23 mouse cellular contexts compared by ENCODE assay signal in the genomic region with DNA sequence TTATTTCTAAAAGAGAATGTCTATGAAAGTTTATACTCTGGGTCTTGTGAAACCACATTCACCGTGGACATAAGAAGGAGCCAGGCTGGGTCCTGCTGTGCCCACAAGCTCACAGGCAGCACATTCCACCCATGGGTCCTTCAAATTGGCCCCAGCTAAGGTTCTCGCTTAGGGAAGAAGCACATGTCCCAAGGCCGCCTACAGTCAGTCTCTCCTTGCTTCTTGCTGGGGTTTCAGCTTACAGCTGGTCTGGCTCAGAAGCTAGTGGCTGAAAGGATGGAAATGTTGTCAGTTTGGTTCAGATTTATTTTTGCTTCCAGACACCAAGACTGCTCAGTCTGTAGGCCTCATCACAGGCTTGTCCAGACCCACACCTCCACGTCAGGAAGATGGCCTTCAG.
A peak's percentile ranks its signal among the peaks of the same experiment; 100 is the strongest.
DNase-seq lines count a peak whose midpoint lies in the region; ATAC-seq lines count a peak whose summit lies in the region.
"Had no signal": no experiment of that assay in that cellular context is flagged by ENCODE, and none has a peak within 500 bp of the region (broad histone marks: within the 10 kb centered on the region; RNA-seq: fewer than 3 reads in every experiment).

No protein-coding gene starts in this region.

- peaks cover 28% of the 10 kb centered on the region for H3K36me3 ChIP-seq in heart, embryonic 12.5 days
- peaks cover 10% of the 10 kb centered on the region; the same call in 1 of the 2 replicates for H3K36me3 ChIP-seq in limb, embryonic 12.5 days
- H3K36me3 ChIP-seq in limb, embryonic 10.5 days, result peaks cover 43% of the 10 kb centered on the region; the same call in 1 of the 2 replicates
- H3K36me3 ChIP-seq in embryonic facial prominence, embryonic 13.5 days, result peaks cover 25% of the 10 kb centered on the region
- H3K36me3 ChIP-seq in liver, embryonic 12.5 days, result no peaks in the 10 kb centered on the region; the same call in 1 of the 2 replicates

- no peak overlapping the region for H3K4me2 ChIP-seq in heart, embryonic 12.5 days
- H3K4me2 ChIP-seq in limb, embryonic 12.5 days, result no peak overlapping the region
- no peak overlapping the region for H3K4me2 ChIP-seq in embryonic facial prominence, embryonic 13.5 days
- H3K4me2 ChIP-seq in liver, embryonic 12.5 days, result no peak overlapping the region
- H3K4me2 ChIP-seq: forebrain, embryonic 13.5 days; hindbrain, embryonic 12.5 days; hindbrain, embryonic 15.5 days had no signal

- no peaks in the 10 kb centered on the region for H3K27me3 ChIP-seq in heart, embryonic 12.5 days (replicated peaks)
- H3K27me3 ChIP-seq in limb, embryonic 12.5 days, result no peaks in the 10 kb centered on the region
- no peaks in the 10 kb centered on the region for H3K27me3 ChIP-seq in limb, embryonic 10.5 days (ENCODE audit: low read depth, poor library complexity, severe bottlenecking)
- no peaks in the 10 kb centered on the region for H3K27me3 ChIP-seq in embryonic facial prominence, embryonic 13.5 days
- H3K27me3 ChIP-seq in liver, embryonic 12.5 days (replicated peaks), result no peaks in the 10 kb centered on the region
- H3K27me3 ChIP-seq: forebrain, embryonic 13.5 days; hindbrain, embryonic 12.5 days; hindbrain, embryonic 15.5 days had no signal

- H3K4me3 ChIP-seq in heart, embryonic 12.5 days, result no peak overlapping the region
- H3K4me3 ChIP-seq in limb, embryonic 12.5 days (replicated peaks), result no peak overlapping the region
- H3K4me3 ChIP-seq in limb, embryonic 10.5 days, result no peak overlapping the region
- no peak overlapping the region for H3K4me3 ChIP-seq in embryonic facial prominence, embryonic 13.5 days
- no peak overlapping the region for H3K4me3 ChIP-seq in liver, embryonic 12.5 days
- H3K4me3 ChIP-seq: forebrain, embryonic 10.5 days; forebrain, embryonic 13.5 days; heart, adult 2 months; heart, embryonic 10.5 days; hindbrain, embryonic 12.5 days; hindbrain, embryonic 15.5 days had no signal

- H3K9ac ChIP-seq in heart, embryonic 12.5 days, result no peak overlapping the region
- no peak overlapping the region for H3K9ac ChIP-seq in limb, embryonic 12.5 days (replicated peaks)
- H3K9ac ChIP-seq in embryonic facial prominence, embryonic 13.5 days, result no peak overlapping the region
- H3K9ac ChIP-seq in liver, embryonic 12.5 days, result no peak overlapping the region
- H3K9ac ChIP-seq: forebrain, embryonic 13.5 days; hindbrain, embryonic 12.5 days; hindbrain, embryonic 15.5 days had no signal

- H3K27ac ChIP-seq in heart, embryonic 12.5 days (ENCODE audit: poor library complexity, severe bottlenecking), result no peak overlapping the region
- 0 out of 2 replicates have a peak overlapping the region, but pooled peaks have one; percentile 14 for H3K27ac ChIP-seq in limb, embryonic 12.5 days
- H3K27ac ChIP-seq in limb, embryonic 10.5 days, result no peak overlapping the region
- H3K27ac ChIP-seq in embryonic facial prominence, embryonic 13.5 days, result peak overlapping the region; percentile 74
- H3K27ac ChIP-seq in liver, embryonic 12.5 days, result no peak overlapping the region
- H3K27ac ChIP-seq: forebrain, embryonic 10.5 days; forebrain, embryonic 13.5 days; heart, adult 2 months; heart, embryonic 10.5 days; hindbrain, embryonic 12.5 days; hindbrain, embryonic 15.5 days had no signal

- H3K4me1 ChIP-seq in heart, embryonic 12.5 days (replicated peaks), result no peaks in the 10 kb centered on the region
- H3K4me1 ChIP-seq in limb, embryonic 12.5 days (replicated peaks), result 0 out of 2 replicates have a peak, but pooled peaks cover 2% of the 10 kb centered on the region
- no peaks in the 10 kb centered on the region for H3K4me1 ChIP-seq in limb, embryonic 10.5 days
- peaks cover 13% of the 10 kb centered on the region; the same call in 1 of the 2 replicates for H3K4me1 ChIP-seq in embryonic facial prominence, embryonic 13.5 days
- no peaks in the 10 kb centered on the region for H3K4me1 ChIP-seq in liver, embryonic 12.5 days
- H3K4me1 ChIP-seq: forebrain, embryonic 10.5 days; forebrain, embryonic 13.5 days; heart, embryonic 10.5 days; hindbrain, embryonic 12.5 days; hindbrain, embryonic 15.5 days had no signal

- WGBS in heart, embryonic 12.5 days, result 87% methylated on average over 4 of the region's 4 CpGs
- WGBS in limb, embryonic 12.5 days, result 84% methylated on average over 4 of the region's 4 CpGs
- 93% methylated on average over 4 of the region's 4 CpGs for WGBS in limb, embryonic 10.5 days
- 48% methylated on average over 4 of the region's 4 CpGs for WGBS in embryonic facial prominence, embryonic 13.5 days
- WGBS in liver, embryonic 12.5 days (ENCODE audit: insufficient replicate concordance), result 70% methylated on average over 4 of the region's 4 CpGs

- no peaks in the 10 kb centered on the region for H3K9me3 ChIP-seq in heart, embryonic 12.5 days (replicated peaks)
- no peaks in the 10 kb centered on the region for H3K9me3 ChIP-seq in limb, embryonic 12.5 days
- H3K9me3 ChIP-seq in limb, embryonic 10.5 days (replicated peaks), result no peaks in the 10 kb centered on the region
- no peaks in the 10 kb centered on the region for H3K9me3 ChIP-seq in embryonic facial prominence, embryonic 13.5 days
- H3K9me3 ChIP-seq in liver, embryonic 12.5 days (replicated peaks), result no peaks in the 10 kb centered on the region
- H3K9me3 ChIP-seq: forebrain, embryonic 10.5 days; forebrain, embryonic 13.5 days; heart, embryonic 10.5 days; hindbrain, embryonic 12.5 days; hindbrain, embryonic 15.5 days had no signal

- DNase-seq in heart, adult 11 months, result peak; percentile 17
- no peak for DNase-seq in limb, embryonic 10.5 days (ENCODE audit: low spot score)
- peak; percentile 57 for DNase-seq in brain, adult 2 months (ENCODE audit: low read depth, low spot score)
- DNase-seq: adrenal gland, adult 2 months; adrenal gland, postnatal 14 days; cerebellum, adult 11-12 months; cerebellum, adult 8-10 months; cerebellum, postnatal 10 days; cerebellum, postnatal 36 days; embryo, embryonic 11 days; gastrocnemius, postnatal 25 days; heart, adult 2 months had no signal

- ATAC-seq in heart, embryonic 12.5 days (ENCODE audit: insufficient number of reproducible peaks, low FRiP score), result no peak
- ATAC-seq in limb, embryonic 12.5 days (ENCODE audit: insufficient number of reproducible peaks, insufficient read depth, low FRiP score, low TSS enrichment, low read depth), result no peak
- ATAC-seq in embryonic facial prominence, embryonic 13.5 days (ENCODE audit: insufficient number of reproducible peaks, insufficient read depth, low FRiP score, low TSS enrichment, low read depth), result no peak
- ATAC-seq in liver, embryonic 12.5 days, result no peak
- ATAC-seq: CD4-positive, CD25-positive, alpha-beta regulatory T cell, adult 4 months; forebrain, embryonic 13.5 days; forebrain, embryonic 16.5 days had no signal

Comparison
In these comparisons a context has a peak if more than half of its experiments do, and no peak if none do; other contexts are left out.
1. H3K27ac ChIP-seq: peak in limb, embryonic 12.5 days (single experiment) and embryonic facial prominence, embryonic 13.5 days (single experiment); none in heart, embryonic 12.5 days (single experiment), limb, embryonic 10.5 days (single experiment) and liver, embryonic 12.5 days (single experiment).